Mouse (Mus musculus) stomach, postnatal 0 days (tissue): ENCODE measurements around the gene Hk2. TPM values are rescaled to one million over a fixed set of nuclear protein-coding genes. Genes with fewer than 3 reads are reported as not detected.
A peak's percentile ranks its signal among the peaks of the same experiment; 100 is the strongest.

ENCODE experiments used
- ATAC-seq: fragments of 200-750 bp; cut with Nextera tagmentation; 2 replicates; pipeline ENCODE4 v1.8.0; 2017; ENCODE audit not compliant: low FRiP score, low TSS enrichment
- DNase-seq: peaks from one replicate; pipeline ENCODE4 v3.0.0-alpha.2; 2016; ENCODE audit warnings: low spot score
- H3K27ac ChIP-seq: fragments of 300-500 bp; sonication (generic); replicated peaks from 2 replicates; pipeline ENCODE4 v1.5.1; 2014; ENCODE audit warnings: mild to moderate bottlenecking, control low read depth
- H3K27me3 ChIP-seq: fragments of 300-500 bp; sonication (generic); 2 replicates; pipeline ENCODE4 v1.6.1; 2014; ENCODE audit warnings: low read length; ENCODE audit not compliant: control insufficient read depth, insufficient read depth
- H3K36me3 ChIP-seq: fragments of 300-500 bp; sonication (generic); 2 replicates; pipeline ENCODE4 v1.6.1; 2014; ENCODE audit warnings: low read length, mixed read lengths; ENCODE audit not compliant: control insufficient read depth, insufficient read depth
- H3K4me1 ChIP-seq: fragments of 300-500 bp; sonication (generic); replicated peaks from 2 replicates; pipeline ENCODE4 v1.6.1; 2014; ENCODE audit warnings: antibody characterized with exemption; ENCODE audit not compliant: control insufficient read depth, insufficient read depth
- H3K4me2 ChIP-seq: fragments of 300-500 bp; sonication (generic); replicated peaks from 2 replicates; pipeline ENCODE4 v1.6.1; 2014; ENCODE audit warnings: low read depth, mild to moderate bottlenecking, control low read depth, moderate library complexity
- H3K4me3 ChIP-seq: fragments of 300-500 bp; sonication (generic); 2 replicates; pipeline ENCODE4 v1.5.1; 2014; ENCODE audit warnings: low read depth, low read length, control low read depth
- H3K9ac ChIP-seq: fragments of 300-500 bp; sonication (generic); 2 replicates; pipeline ENCODE4 v1.6.1; 2014; ENCODE audit warnings: mild to moderate bottlenecking, low read length, control low read depth, mixed read lengths
- H3K9me3 ChIP-seq: fragments of 300-500 bp; sonication (generic); 2 replicates; pipeline ENCODE4 v1.6.1; 2016; ENCODE audit warnings: low read length; ENCODE audit not compliant: control insufficient read depth
- CTCF ChIP-seq: IDR thresholded peaks from 2 replicates; pipeline ENCODE4 v1.5.1; 2016; ENCODE audit warnings: antibody characterized with exemption, low read depth, mild to moderate bottlenecking, moderate library complexity
- EP300 ChIP-seq: optimal IDR thresholded peaks from 2 replicates; pipeline ENCODE3; 2016; ENCODE audit warnings: antibody characterized with exemption
- WGBS: fragments of 180-500 bp; shearing (Covaris S2); extraction: QIAGEN DNeasy Blood & Tissue Kit; methylation state at CpG from one replicate; pipeline ENCODE4 v1.1.7; 2014; 5-methylcytosine and 5-hydroxymethylcytosine counted together
- polyA plus RNA-seq: library from polyadenylated mRNA; unstranded; fragments of >200 nt; fragmentation: Nextera tagmentation; extraction: Ambion mirVana; gene quantifications from 2 replicates; pipeline ENCODE4 v1.2.1, GENCODE M21; 2015

Hk2 gene
- polyA plus RNA-seq, 1 experiment from 2014 or later = 8.9 TPM

DNA sequence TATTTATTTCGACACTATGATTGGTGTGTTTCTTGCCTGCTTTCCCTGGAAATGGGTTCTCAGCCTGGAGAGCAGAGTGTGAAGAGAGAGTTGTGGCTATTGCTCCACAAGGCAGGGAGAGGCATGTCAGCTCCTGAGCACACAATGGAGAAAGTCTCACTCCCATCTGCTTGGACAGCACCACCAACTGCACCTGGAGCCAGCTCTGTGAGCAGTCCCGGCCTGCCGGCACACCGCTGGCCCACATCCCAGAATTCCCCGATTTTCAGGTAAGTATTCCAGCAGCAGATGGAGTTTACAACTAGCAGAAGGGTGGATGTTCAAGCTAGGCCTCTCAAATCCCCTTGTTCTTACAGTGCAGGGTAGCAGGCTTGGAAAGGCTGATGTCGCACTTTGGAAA is 59.0 kb downstream of the Hk2 start:
- 58% methylated on average over 6 of the region's 6 CpGs for WGBS
- no peak overlapping the region for H3K4me3 ChIP-seq
- no peak overlapping the region for H3K9ac ChIP-seq
- DNase-seq (no peak), ATAC-seq (no peak)
- H3K9me3 ChIP-seq = no peaks in the 10 kb centered on the region
- H3K36me3 ChIP-seq = no peaks in the 10 kb centered on the region
- no peaks in the 10 kb centered on the region for H3K4me1 ChIP-seq
- peak overlapping the region; percentile 74 for H3K27ac ChIP-seq
- no peaks in the 10 kb centered on the region for H3K27me3 ChIP-seq
- H3K4me2 ChIP-seq = no peak overlapping the region
- no peak for TF ChIP-seq EP300
- no peak for TF ChIP-seq CTCF

- no peak overlapping the region for H3K4me3 ChIP-seq
- no peaks in the 10 kb centered on the region for H3K9me3 ChIP-seq
- H3K27ac ChIP-seq = peak overlapping the region; percentile 74
- no peak for TF ChIP-seq CTCF
- TF ChIP-seq EP300 = no peak
- no peaks in the 10 kb centered on the region for H3K36me3 ChIP-seq
- no peak overlapping the region for H3K4me2 ChIP-seq
- no peaks in the 10 kb centered on the region for H3K4me1 ChIP-seq
- DNase-seq (no peak), ATAC-seq (peak; percentile 33; the same call in 1 of the 2 replicates)
- 66% methylated on average over 5 of the region's 5 CpGs for WGBS
- no peak overlapping the region for H3K9ac ChIP-seq
- H3K27me3 ChIP-seq = no peaks in the 10 kb centered on the region
Measured at GRCm38 (mm10) chr6:82714841-82715240, 59.4 kb downstream of the Hk2 start.

DNA sequence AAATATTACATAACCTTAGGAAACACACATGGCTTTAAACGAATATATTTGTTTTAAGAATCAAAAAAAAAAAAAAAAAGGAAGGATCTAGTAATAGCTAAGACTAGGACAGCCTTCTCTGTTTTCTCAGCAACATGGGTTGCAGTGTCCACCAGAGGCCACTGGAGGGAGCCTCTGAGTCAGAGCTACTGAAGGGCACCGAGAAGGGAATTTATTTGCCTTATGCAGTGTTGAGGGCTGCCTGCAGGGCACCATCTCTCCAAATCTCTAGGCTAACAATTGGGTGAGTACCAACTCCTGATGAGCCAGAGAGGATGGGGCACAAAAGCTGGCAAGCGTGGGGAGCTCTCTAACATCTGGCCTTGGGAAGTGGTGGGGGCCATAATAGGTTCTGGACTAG is 60.0 kb downstream of the Hk2 start:
- peak overlapping the region; percentile 56; the same call in 1 of the 2 replicates for H3K27ac ChIP-seq
- H3K4me2 ChIP-seq = no peak overlapping the region
- H3K27me3 ChIP-seq = no peaks in the 10 kb centered on the region
- no peaks in the 10 kb centered on the region for H3K9me3 ChIP-seq
- no peak overlapping the region for H3K4me3 ChIP-seq
- ATAC-seq (peak; percentile 81), DNase-seq (peak; percentile 77)
- H3K4me1 ChIP-seq = no peaks in the 10 kb centered on the region
- WGBS = 9% methylated on average over 3 of the region's 3 CpGs
- H3K9ac ChIP-seq = no peak overlapping the region
- no peaks in the 10 kb centered on the region for H3K36me3 ChIP-seq
- TF ChIP-seq CTCF = peak; percentile 94
- no peak for TF ChIP-seq EP300

DNA sequence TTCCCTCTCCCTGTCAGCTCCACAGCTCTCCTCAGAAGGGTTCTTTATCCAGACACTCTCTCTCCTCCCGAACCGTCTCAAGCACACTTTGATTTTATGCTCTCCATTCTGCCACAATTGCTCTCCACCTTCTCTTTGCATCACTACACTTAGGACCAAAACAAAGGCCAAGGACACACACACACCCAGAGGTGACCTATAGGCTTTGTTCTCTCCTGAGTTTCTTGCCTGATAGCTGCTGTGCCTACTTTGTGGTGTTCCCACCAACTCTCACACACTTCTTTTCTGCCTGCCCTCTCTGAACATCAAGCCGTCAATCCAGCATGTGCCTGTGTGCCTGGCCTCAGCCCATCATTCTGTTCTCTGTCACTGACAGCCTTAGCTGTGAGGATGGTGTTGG is 66.5 kb downstream of the Hk2 start:
- H3K4me3 ChIP-seq = no peak overlapping the region

DNA sequence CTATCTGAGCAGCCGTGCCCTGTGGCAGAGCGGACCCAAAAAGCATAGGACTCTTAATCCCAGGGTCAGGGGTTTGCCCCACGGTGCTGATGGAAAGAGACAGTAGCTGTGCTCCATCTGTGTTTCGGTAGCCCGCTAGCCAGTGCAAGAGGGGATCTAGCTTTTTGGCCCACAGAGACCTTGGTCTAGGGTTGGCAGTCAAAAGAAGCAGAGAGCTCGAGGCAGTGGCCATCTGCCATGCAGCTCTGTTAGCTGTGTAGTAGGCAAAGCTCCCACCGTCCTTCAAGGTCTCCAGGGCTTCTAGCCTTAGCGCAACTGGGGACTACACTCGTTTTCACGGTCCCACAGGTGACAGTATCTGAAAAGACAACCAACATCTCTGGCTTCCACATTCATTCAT is 67.0 kb downstream of the Hk2 start:
- ATAC-seq = no peak
- H3K9me3 ChIP-seq = no peaks in the 10 kb centered on the region
- WGBS = 85% methylated on average over 10 of the region's 10 CpGs
- no peak overlapping the region for H3K4me2 ChIP-seq
- no peaks in the 10 kb centered on the region for H3K27me3 ChIP-seq
- no peak for DNase-seq
- H3K4me3 ChIP-seq = no peak overlapping the region
- TF ChIP-seq EP300 (no peak), CTCF (no peak)
- H3K27ac ChIP-seq = no peak overlapping the region
- H3K4me1 ChIP-seq = no peaks in the 10 kb centered on the region
- H3K9ac ChIP-seq = no peak overlapping the region
- H3K36me3 ChIP-seq = no peaks in the 10 kb centered on the region

More for the DNA sequence above, 66.5 kb downstream of the Hk2 start:
- no peak overlapping the region for H3K9ac ChIP-seq
- ATAC-seq (no peak), DNase-seq (no peak)
- H3K4me1 ChIP-seq = no peaks in the 10 kb centered on the region
- 87% methylated on average over 3 of the region's 3 CpGs for WGBS
- H3K27me3 ChIP-seq = no peaks in the 10 kb centered on the region
- H3K4me2 ChIP-seq = no peak overlapping the region
- H3K27ac ChIP-seq = no peak overlapping the region
- no peaks in the 10 kb centered on the region for H3K36me3 ChIP-seq
- TF ChIP-seq CTCF = no peak
- TF ChIP-seq EP300 = no peak
- H3K9me3 ChIP-seq = no peaks in the 10 kb centered on the region

GRCm38 (mm10) chr6:82705221-82705620 is 69.0 kb downstream of the Hk2 start, which contains the start of gene Pole4:
TSS of gene Pole4 (minus strand) at chr6:82705365.
- Histone ChIP-seq H3K9me3 (no peaks in the 10 kb centered on the region), H3K9ac (no peak within 1 kb of the TSS), H3K27ac (no peak within 1 kb of the TSS), H3K36me3 (no peaks in the 10 kb centered on the region), H3K4me1 (no peaks in the 10 kb centered on the region), H3K4me2 (no peak within 1 kb of the TSS), H3K27me3 (no peaks in the 10 kb centered on the region), H3K4me3 (no peak within 1 kb of the TSS)
- WGBS = 82% methylated on average over 5 of the region's 5 CpGs
- TF ChIP-seq CTCF (no peak), EP300 (no peak)
- ATAC-seq (no peak), DNase-seq (no peak)
